Mouse (Mus musculus): ENCODE measurements around the gene 4930455H04Rik.
A peak's percentile ranks its signal among the peaks of the same experiment; 100 is the strongest.

The 4930455H04Rik gene

GRCm38 (mm10) chr3:116967967-116968366 lies at the start of gene 4930455H04Rik:
Gene 4930455H04Rik, plus strand, starts transcription at chr3:116968267.
- DNase-seq (ENCODE audit: low spot score in 2 of 2), result no peak

GRCm38 (mm10) chr3:116921535-116921934 lies 46.5 kb upstream of the 4930455H04Rik start:
- DNase-seq (ENCODE audit: low spot score in 2 of 2), result no peak

- no peak for DNase-seq (ENCODE audit: low spot score in 2 of 2)
Observed at GRCm38 (mm10) chr3:116923042-116923441, 45.0 kb upstream of the 4930455H04Rik start.

- no peak for DNase-seq (ENCODE audit: low spot score in 2 of 2)
Observed at GRCm38 (mm10) chr3:116928994-116929393, 39.1 kb upstream of the 4930455H04Rik start.

- no peak for DNase-seq (ENCODE audit: low spot score in 2 of 2)
Observed at GRCm38 (mm10) chr3:116933158-116933557, 34.9 kb upstream of the 4930455H04Rik start.

GRCm38 (mm10) chr3:116936934-116937691 lies 31.0 kb upstream of the 4930455H04Rik start:
- DNase-seq (ENCODE audit: low spot score in 2 of 2), result no peak

GRCm38 (mm10) chr3:116940804-116941558 lies 27.1 kb upstream of the 4930455H04Rik start:
- DNase-seq (ENCODE audit: low spot score in 2 of 2), result peak; percentile 25 to 66

GRCm38 (mm10) chr3:116941559-116942117 lies 26.4 kb upstream of the 4930455H04Rik start:
- DNase-seq (ENCODE audit: low spot score in 2 of 2), result no peak

- no peak for DNase-seq (ENCODE audit: low spot score in 2 of 2)
Observed at GRCm38 (mm10) chr3:116942751-116943150, 25.3 kb upstream of the 4930455H04Rik start.

- DNase-seq (ENCODE audit: low spot score in 2 of 2), result peak in 1 of 2 experiments; percentile 55
Observed at GRCm38 (mm10) chr3:116943422-116943821, 24.6 kb upstream of the 4930455H04Rik start.

- DNase-seq (ENCODE audit: low spot score in 2 of 2), result no peak
Observed at GRCm38 (mm10) chr3:116946476-116946875, 21.6 kb upstream of the 4930455H04Rik start.

- DNase-seq (ENCODE audit: low spot score in 2 of 2), result no peak
Observed at GRCm38 (mm10) chr3:116950665-116951115, 17.4 kb upstream of the 4930455H04Rik start.

GRCm38 (mm10) chr3:116951489-116951888 lies 16.6 kb upstream of the 4930455H04Rik start:
- no peak for DNase-seq (ENCODE audit: low spot score in 2 of 2)

- no peak for DNase-seq (ENCODE audit: low spot score in 2 of 2)
Observed at GRCm38 (mm10) chr3:116952242-116952899, 15.7 kb upstream of the 4930455H04Rik start.

- no peak for DNase-seq (ENCODE audit: low spot score in 2 of 2)
Observed at GRCm38 (mm10) chr3:116953366-116953765, 14.7 kb upstream of the 4930455H04Rik start.

GRCm38 (mm10) chr3:116955061-116955460 lies 13.0 kb upstream of the 4930455H04Rik start:
- no peak for DNase-seq (ENCODE audit: low spot score in 2 of 2)

- DNase-seq (ENCODE audit: low spot score in 2 of 2), result no peak
Observed at GRCm38 (mm10) chr3:116960414-116960813, 7.7 kb upstream of the 4930455H04Rik start.

GRCm38 (mm10) chr3:116961354-116962142 lies 6.5 kb upstream of the 4930455H04Rik start:
- no peak for DNase-seq (ENCODE audit: low spot score in 2 of 2)

GRCm38 (mm10) chr3:116963213-116963612 lies 4.9 kb upstream of the 4930455H04Rik start:
- no peak for DNase-seq (ENCODE audit: low spot score in 2 of 2)

GRCm38 (mm10) chr3:116964426-116964825 lies 3.6 kb upstream of the 4930455H04Rik start:
- DNase-seq (ENCODE audit: low spot score in 2 of 2), result no peak

- DNase-seq (ENCODE audit: low spot score in 2 of 2), result peak in 1 of 2 experiments; percentile 72
Observed at GRCm38 (mm10) chr3:116966225-116966624, 1.8 kb upstream of the 4930455H04Rik start.

Data from left cerebral cortex, adult 9 months (tissue).